Mouse (Mus musculus): ENCODE results near the gene Cs.

GRCm38 (mm10) chr10:128298702-128299171 is 38.8 kb upstream of the Cs start, which contains the start of gene Il23a:
- TF ChIP-seq CTCF (IDR thresholded peaks at IDR 0.05; ENCODE audit: insufficient read depth, low read length), result no peak
- TF ChIP-seq POLR2A (IDR thresholded peaks at IDR 0.05; ENCODE audit: borderline replicate concordance, extremely low read depth, low read depth, low read length), result no peak
